Mouse (Mus musculus) midbrain, embryonic 10.5 days (tissue): Measurements from ENCODE around the gene Txlna. TPM values are rescaled to one million over a fixed set of nuclear protein-coding genes. Genes with fewer than 3 reads are reported as not detected.
A peak's percentile ranks its signal among the peaks of the same experiment; 100 is the strongest.

Experiments used
- DNase-seq: peaks from one replicate; pipeline ENCODE4 v3.0.0-alpha.2; 2017; ENCODE audit warnings: low spot score
- H3K27ac ChIP-seq: fragments of 300-500 bp; sonication (generic); replicated peaks from 2 replicates; pipeline ENCODE4 v1.5.1; 2016; ENCODE audit warnings: mild to moderate bottlenecking
- H3K27me3 ChIP-seq: fragments of 300-500 bp; sonication (generic); 2 replicates; pipeline ENCODE4 v1.6.1; 2016; ENCODE audit warnings: low read depth, mild to moderate bottlenecking; ENCODE audit not compliant: poor library complexity, severe bottlenecking
- H3K36me3 ChIP-seq: fragments of 300-500 bp; sonication (generic); 2 replicates; pipeline ENCODE4 v1.6.1; 2016; ENCODE audit warnings: mild to moderate bottlenecking, moderate library complexity
- H3K4me1 ChIP-seq: fragments of 300-500 bp; sonication (generic); 2 replicates; pipeline ENCODE4 v1.6.1; 2016
- H3K4me3 ChIP-seq: fragments of 300-500 bp; sonication (generic); 2 replicates; pipeline ENCODE4 v1.5.1; 2016; ENCODE audit warnings: mild to moderate bottlenecking, moderate library complexity
- H3K9me3 ChIP-seq: fragments of 300-500 bp; sonication (generic); replicated peaks from 2 replicates; pipeline ENCODE4 v1.6.1; 2016; ENCODE audit warnings: mild to moderate bottlenecking
- WGBS: fragments of 180-500 bp; shearing (Covaris S2); methylation state at CpG from one replicate; pipeline ENCODE4 v1.1.7; 2016; 5-methylcytosine and 5-hydroxymethylcytosine counted together
- microRNA-seq: library from miRNA; unstranded; fragments of <30 nt; microRNA quantifications from one replicate; pipeline ENCODE4, GENCODE M21; 2017
- polyA plus RNA-seq: library from polyadenylated mRNA; unstranded; fragments of >200 nt; fragmentation: Nextera tagmentation; extraction: Ambion mirVana; gene quantifications from 2 replicates; pipeline ENCODE4 v1.2.1, GENCODE M21; 2016

Gene Txlna
- polyA plus RNA-seq, 1 experiment from 2014 or later = 104 TPM

DNA sequence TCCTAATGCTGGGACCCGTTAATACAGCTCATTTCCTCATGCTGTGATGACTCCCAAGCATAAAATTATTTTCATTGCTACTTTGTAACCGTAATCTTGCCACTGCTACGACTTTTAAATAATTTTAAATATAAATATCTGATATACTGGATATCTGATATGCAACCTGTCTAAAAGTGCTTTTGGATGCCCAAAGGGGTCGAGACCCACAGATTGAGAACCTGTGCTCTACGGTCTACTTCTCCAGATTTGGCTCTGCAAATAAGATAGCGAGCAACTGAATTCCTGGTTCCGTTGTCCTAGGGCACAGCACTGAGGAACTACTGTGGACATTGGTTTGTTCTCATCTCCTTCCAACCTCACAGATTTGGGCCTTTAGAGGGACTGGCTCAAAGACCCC lies 63.2 kb downstream of the Txlna start:
- Histone ChIP-seq H3K9me3 (no peaks in the 10 kb centered on the region), H3K36me3 (no peaks in the 10 kb centered on the region), H3K27ac (no peak overlapping the region), H3K4me1 (peaks cover 18% of the 10 kb centered on the region), H3K4me3 (no peak overlapping the region), H3K27me3 (0 out of 2 replicates have a peak, but pooled peaks cover 5% of the 10 kb centered on the region)
- WGBS = 83% methylated on average over 7 of the region's 7 CpGs
- no peak for DNase-seq

DNA sequence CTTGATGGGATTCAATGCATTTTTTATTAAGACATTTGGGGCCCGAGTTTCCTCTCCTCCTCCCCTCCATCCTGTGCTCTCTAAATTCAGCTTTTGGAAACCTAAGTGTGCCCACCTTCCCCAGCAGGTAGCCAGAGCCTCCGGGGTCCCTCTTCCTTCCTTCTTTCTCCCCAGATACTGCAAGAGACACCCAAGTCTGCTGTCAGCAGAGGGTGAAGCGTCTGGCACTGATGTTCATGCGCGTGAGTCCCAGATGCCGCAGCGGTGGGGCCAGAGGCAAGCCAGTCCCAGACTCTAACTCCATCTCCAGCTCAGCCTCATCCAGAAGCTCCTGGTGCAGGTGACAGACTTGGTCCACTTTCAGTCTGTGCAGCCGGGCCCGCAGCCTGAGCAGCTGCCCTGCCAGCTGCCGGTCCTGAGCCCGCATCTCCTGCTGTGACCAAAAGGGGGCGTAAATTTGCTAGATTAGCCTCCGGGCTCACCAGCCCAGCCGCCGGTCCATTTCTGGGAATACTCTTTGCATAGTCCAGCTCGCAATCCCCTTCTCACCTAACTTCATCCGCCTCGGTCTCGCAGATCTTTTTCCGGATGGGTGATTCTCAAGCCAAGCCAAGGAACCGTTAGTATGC lies 63.9 kb downstream of the Txlna start:
- no peaks in the 10 kb centered on the region for H3K9me3 ChIP-seq
- H3K4me3 ChIP-seq = peak overlapping the region; percentile 20
- 37% methylated on average over 21 of the region's 21 CpGs for WGBS
- H3K27me3 ChIP-seq = 0 out of 2 replicates have a peak, but pooled peaks cover 5% of the 10 kb centered on the region
- H3K36me3 ChIP-seq = no peaks in the 10 kb centered on the region
- DNase-seq = peak; percentile 75
- peak overlapping the region; percentile 60 for H3K27ac ChIP-seq
- H3K4me1 ChIP-seq = peaks cover 18% of the 10 kb centered on the region

Small RNA genes lying within 50 kb of the gene (microRNA-seq; reads per million reads assigned to microRNA genes)
- 1.2 reads per million for gene Mir7016

Other genes with a start within 250 kb of the Txlna start
- 1.3 and 1.6 TPM in 2 replicates for gene Zbtb8b, start 200.2 kb downstream of the Txlna start, polyA plus RNA-seq
- 20.2 and 25.0 TPM in 2 replicates for gene Bsdc1, start 179.5 kb downstream of the Txlna start, polyA plus RNA-seq
- gene Tssk3, start 150.0 kb downstream of the Txlna start, polyA plus RNA-seq = not detected in 2 replicates
- not detected in 2 replicates for gene Fam229a, start 149.9 kb downstream of the Txlna start, polyA plus RNA-seq
- 1,603 and 1,647 TPM in 2 replicates for gene Marcksl1, start 127.5 kb downstream of the Txlna start, polyA plus RNA-seq
- gene Hdac1, start 98.4 kb downstream of the Txlna start, polyA plus RNA-seq = 276 and 278 TPM in 2 replicates
- 4.7 and 7.2 TPM in 2 replicates for gene Lck, start 67.4 kb downstream of the Txlna start, polyA plus RNA-seq
- gene Fam167b, start 62.5 kb downstream of the Txlna start, polyA plus RNA-seq = 0.50 and 1.5 TPM in 2 replicates
- gene Eif3i, start 40.4 kb downstream of the Txlna start, polyA plus RNA-seq = 261 and 293 TPM in 2 replicates
- gene Tmem234, start 40.4 kb downstream of the Txlna start, polyA plus RNA-seq = 226 and 231 TPM in 2 replicates
- 2.1 and 2.9 TPM in 2 replicates for gene Dcdc2b, start 26.8 kb downstream of the Txlna start, polyA plus RNA-seq
- gene Iqcc, start 22.0 kb downstream of the Txlna start, polyA plus RNA-seq = 30.6 and 32.8 TPM in 2 replicates
- gene Ccdc28b, start 17.1 kb downstream of the Txlna start, polyA plus RNA-seq = 58.6 and 74.5 TPM in 2 replicates
- 14.7 and 16.0 TPM in 2 replicates for gene Kpna6, start 31.7 kb upstream of the Txlna start, polyA plus RNA-seq
- gene Tmem39b, start 55.8 kb upstream of the Txlna start, polyA plus RNA-seq = 15.1 and 17.4 TPM in 2 replicates
- 152 and 162 TPM in 2 replicates for gene Khdrbs1, start 101.2 kb upstream of the Txlna start, polyA plus RNA-seq
- gene Ptp4a2, start 170.2 kb upstream of the Txlna start, polyA plus RNA-seq = 307 and 309 TPM in 2 replicates